Mouse (Mus musculus) limb, embryonic 10.5 days (tissue): ENCODE measurements around the gene Hlcs. TPM values are rescaled to one million over a fixed set of nuclear protein-coding genes. Genes with fewer than 3 reads are reported as not detected.

Experiments
- DNase-seq: peaks from one replicate; pipeline ENCODE4 v3.0.0-alpha.2; 2017; ENCODE audit warnings: low spot score
- H3K27ac ChIP-seq: fragments of 300-500 bp; sonication (generic); 2 replicates; pipeline ENCODE4 v1.5.1; 2016; ENCODE audit warnings: mild to moderate bottlenecking
- H3K27me3 ChIP-seq: fragments of 300-500 bp; sonication (generic); 2 replicates; pipeline ENCODE4 v1.6.1; 2016; ENCODE audit warnings: low read depth, mild to moderate bottlenecking; ENCODE audit not compliant: poor library complexity, severe bottlenecking
- H3K36me3 ChIP-seq: fragments of 300-500 bp; sonication (generic); 2 replicates; pipeline ENCODE4 v1.6.1; 2016; ENCODE audit warnings: mild to moderate bottlenecking, moderate library complexity
- H3K4me1 ChIP-seq: fragments of 300-500 bp; sonication (generic); 2 replicates; pipeline ENCODE4 v1.6.1; 2016
- H3K4me3 ChIP-seq: fragments of 300-500 bp; sonication (generic); 2 replicates; pipeline ENCODE4 v1.5.1; 2016; ENCODE audit warnings: mild to moderate bottlenecking, moderate library complexity
- H3K9me3 ChIP-seq: fragments of 300-500 bp; sonication (generic); replicated peaks from 2 replicates; pipeline ENCODE4 v1.6.1; 2016; ENCODE audit warnings: mild to moderate bottlenecking
- WGBS: fragments of 180-500 bp; shearing (Covaris S2); methylation state at CpG from one replicate; pipeline ENCODE4 v1.1.7; 2016; 5-methylcytosine and 5-hydroxymethylcytosine counted together
- microRNA-seq: library from miRNA; unstranded; fragments of <30 nt; microRNA quantifications from one replicate; pipeline ENCODE4, GENCODE M21; 2017
- polyA plus RNA-seq: library from polyadenylated mRNA; unstranded; fragments of >200 nt; fragmentation: Nextera tagmentation; extraction: Ambion mirVana; gene quantifications from 2 replicates; pipeline ENCODE4 v1.2.1, GENCODE M21; 2016

Hlcs gene
- polyA plus RNA-seq, 1 experiment from 2014 or later, result 11.7 TPM

- Histone ChIP-seq H3K36me3 (no peaks in the 10 kb centered on the region), H3K4me1 (peaks cover 52% of the 10 kb centered on the region), H3K9me3 (no peaks in the 10 kb centered on the region), H3K27me3 (peaks cover 100% of the 10 kb centered on the region), H3K27ac (no peak overlapping the region), H3K4me3 (peak overlapping the region; percentile 54)
- WGBS, result under 1% methylated on average over 41 of the region's 41 CpGs
- DNase-seq, result peak; percentile 74
Observed at GRCm38 (mm10) chr16:94083848-94084525, 229.4 kb downstream of the Hlcs start.

- Histone ChIP-seq H3K27me3 (peaks cover 100% of the 10 kb centered on the region), H3K9me3 (no peaks in the 10 kb centered on the region), H3K4me3 (peak overlapping the region; percentile 54), H3K36me3 (no peaks in the 10 kb centered on the region), H3K4me1 (peaks cover 54% of the 10 kb centered on the region), H3K27ac (peak overlapping the region; percentile 50; the same call in 1 of the 2 replicates)
- peak; percentile 69 for DNase-seq
- WGBS, result under 1% methylated on average over 46 of the region's 46 CpGs
Observed at GRCm38 (mm10) chr16:94082960-94083847, 230.2 kb downstream of the Hlcs start.

GRCm38 (mm10) chr16:94081996-94082708 lies 231.2 kb downstream of the Hlcs start:
- DNase-seq, result peak; percentile 47
- WGBS, result 3% methylated on average over 8 of the region's 8 CpGs
- peaks cover 47% of the 10 kb centered on the region for H3K4me1 ChIP-seq
- H3K36me3 ChIP-seq, result no peaks in the 10 kb centered on the region
- H3K4me3 ChIP-seq, result no peak overlapping the region
- H3K9me3 ChIP-seq, result no peaks in the 10 kb centered on the region
- no peak overlapping the region for H3K27ac ChIP-seq
- peaks cover 100% of the 10 kb centered on the region for H3K27me3 ChIP-seq

- no peaks in the 10 kb centered on the region for H3K9me3 ChIP-seq
- DNase-seq, result no peak
- no peak overlapping the region for H3K27ac ChIP-seq
- H3K4me3 ChIP-seq, result no peak overlapping the region
- H3K27me3 ChIP-seq, result peaks cover 100% of the 10 kb centered on the region
- 13% methylated on average over 5 of the region's 5 CpGs for WGBS
- H3K4me1 ChIP-seq, result peaks cover 43% of the 10 kb centered on the region
- H3K36me3 ChIP-seq, result no peaks in the 10 kb centered on the region
Observed at GRCm38 (mm10) chr16:94081596-94081995, 231.8 kb downstream of the Hlcs start.

- Histone ChIP-seq H3K4me3 (no peak overlapping the region), H3K27ac (no peak overlapping the region), H3K9me3 (no peaks in the 10 kb centered on the region), H3K27me3 (peaks cover 100% of the 10 kb centered on the region), H3K36me3 (no peaks in the 10 kb centered on the region), H3K4me1 (peaks cover 32% of the 10 kb centered on the region)
- WGBS, result 1% methylated on average over 13 of the region's 13 CpGs
- DNase-seq, result peak; percentile 53
Observed at GRCm38 (mm10) chr16:94079856-94080555, 233.4 kb downstream of the Hlcs start.

GRCm38 (mm10) chr16:94079075-94079855 lies 234.1 kb downstream of the Hlcs start:
- Histone ChIP-seq H3K27ac (peak overlapping the region; percentile 36), H3K27me3 (peaks cover 98% of the 10 kb centered on the region), H3K4me1 (peaks cover 25% of the 10 kb centered on the region), H3K36me3 (no peaks in the 10 kb centered on the region), H3K4me3 (peak overlapping the region; percentile 33), H3K9me3 (no peaks in the 10 kb centered on the region)
- 2% methylated on average over 47 of the region's 47 CpGs for WGBS
- DNase-seq, result peak; percentile 64

Small RNA genes within 50 kb of the gene (microRNA-seq; reads per million reads assigned to microRNA genes)
- not detected for gene Gm23062

Other genes with a start within 250 kb of the Hlcs start
- gene Sim2, start 228.6 kb downstream of the Hlcs start, polyA plus RNA-seq, result 2.2 and 2.9 TPM in 2 replicates
- gene Ripply3, start 14.8 kb upstream of the Hlcs start, polyA plus RNA-seq, result 4.7 TPM in 2 replicates
- gene Ttc3, start 57.0 kb upstream of the Hlcs start, polyA plus RNA-seq, result 237 and 285 TPM in 2 replicates
- 72.6 and 82.0 TPM in 2 replicates for gene Pigp, start 58.3 kb upstream of the Hlcs start, polyA plus RNA-seq
- gene Vps26c, start 213.3 kb upstream of the Hlcs start, polyA plus RNA-seq, result 53.2 and 57.9 TPM in 2 replicates